Mouse (Mus musculus): ENCODE data around the gene Lrrc28.
A peak's percentile ranks its signal among the peaks of the same experiment; 100 is the strongest.

The Lrrc28 gene

DNA sequence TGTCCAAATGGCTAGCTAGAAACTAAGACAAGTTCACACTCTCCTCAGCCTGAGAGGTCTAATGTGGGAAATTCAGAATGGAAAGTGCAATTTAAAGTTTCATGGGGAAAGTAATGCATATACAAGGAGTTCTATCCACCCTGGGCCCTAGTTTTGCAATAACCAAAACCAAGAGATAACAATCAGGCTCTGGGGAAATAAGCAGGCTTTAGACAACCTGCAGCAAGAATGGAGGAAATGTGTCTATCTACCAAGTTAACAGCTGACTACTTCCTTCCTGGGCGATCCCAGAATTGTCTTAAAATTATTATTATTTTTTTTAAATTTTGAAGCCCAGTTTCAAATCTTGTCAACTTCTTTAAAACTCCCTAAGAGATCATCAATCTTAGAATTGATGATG lies 48.7 kb downstream of the Lrrc28 start:
- no peak for DNase-seq (ENCODE audit: low spot score in 2 of 2)

DNA sequence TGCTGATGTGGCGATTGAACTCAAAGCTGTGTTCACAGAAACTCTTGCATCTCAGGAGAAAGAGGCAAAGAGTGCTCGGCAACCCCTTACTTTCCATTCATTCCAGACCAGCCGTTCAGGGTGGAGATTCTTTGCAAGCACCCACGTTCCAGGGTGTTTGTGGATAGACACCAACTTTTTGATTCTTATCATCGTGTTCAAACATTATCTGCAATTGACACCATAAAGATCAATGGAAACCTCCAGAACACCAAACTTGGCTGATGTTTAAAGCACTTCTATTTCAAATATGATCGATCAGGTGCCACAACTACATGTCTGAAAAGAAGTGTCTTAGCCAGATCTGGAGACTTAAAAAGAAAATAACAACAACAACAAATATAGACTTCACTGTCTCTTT lies 51.2 kb downstream of the Lrrc28 start:
- DNase-seq (ENCODE audit: low spot score in 2 of 2): no peak

DNA sequence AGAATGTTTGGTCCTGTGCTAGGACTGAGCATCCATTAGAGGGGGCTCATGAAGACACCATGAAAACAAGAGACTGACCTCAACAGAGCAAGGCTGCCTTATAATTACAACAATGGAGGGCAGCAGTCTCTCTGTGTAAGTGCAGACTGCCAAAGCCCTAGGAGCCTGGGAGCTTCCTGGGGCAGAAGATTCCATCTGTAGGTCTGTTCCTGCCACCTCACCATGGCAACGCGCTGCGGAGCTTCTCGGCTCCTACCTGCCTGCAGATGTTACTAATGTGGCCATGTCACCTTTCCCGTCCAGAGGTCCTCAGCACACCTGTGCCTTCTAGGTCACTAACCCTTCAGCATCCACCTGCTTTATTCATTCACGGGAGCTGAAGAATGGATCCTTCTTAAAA lies 52.4 kb downstream of the Lrrc28 start:
- no peak for DNase-seq (ENCODE audit: low spot score in 2 of 2)

DNA sequence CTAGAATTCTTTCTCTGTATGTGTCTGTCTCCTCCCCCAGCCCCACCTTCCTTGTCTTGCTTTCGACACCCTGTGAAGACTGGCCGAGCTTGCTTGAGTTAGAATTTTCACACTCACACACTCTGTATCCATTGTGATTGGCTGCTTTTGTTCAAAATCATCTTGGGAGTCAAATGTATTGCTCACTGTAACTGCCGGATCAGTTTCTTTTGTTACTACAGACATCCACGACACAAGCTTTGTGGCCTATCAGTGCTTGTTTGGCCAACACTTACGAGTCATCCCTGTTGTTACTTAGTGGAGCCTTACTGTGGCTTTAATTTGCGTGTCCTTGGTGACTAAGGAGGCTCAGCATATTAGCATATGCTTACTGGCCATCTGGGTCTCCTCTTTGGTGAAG lies 56.3 kb downstream of the Lrrc28 start:
- DNase-seq (ENCODE audit: low spot score in 2 of 2): peak in 1 of 2 experiments; percentile 4

DNA sequence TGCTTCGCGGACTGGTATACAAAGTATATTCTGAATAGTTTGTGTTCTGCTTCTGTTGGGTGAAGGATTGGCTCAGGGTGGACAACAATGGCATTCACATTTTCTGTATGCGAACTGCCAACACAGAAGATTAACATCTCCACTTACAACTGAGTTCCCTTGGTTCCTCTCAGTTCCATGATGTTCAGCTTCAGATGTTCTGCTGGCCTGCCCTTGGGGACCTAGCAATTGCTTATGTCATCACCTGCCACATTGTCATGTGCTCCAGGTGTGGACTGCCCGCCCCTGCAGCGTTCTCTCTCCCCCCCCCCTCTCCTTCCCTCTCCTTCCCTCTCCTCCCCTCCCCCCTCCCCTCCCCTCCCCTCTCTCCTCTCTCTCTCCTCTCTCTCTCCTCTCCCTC lies 58.6 kb downstream of the Lrrc28 start:
- DNase-seq (ENCODE audit: low spot score in 2 of 2): no peak

DNA sequence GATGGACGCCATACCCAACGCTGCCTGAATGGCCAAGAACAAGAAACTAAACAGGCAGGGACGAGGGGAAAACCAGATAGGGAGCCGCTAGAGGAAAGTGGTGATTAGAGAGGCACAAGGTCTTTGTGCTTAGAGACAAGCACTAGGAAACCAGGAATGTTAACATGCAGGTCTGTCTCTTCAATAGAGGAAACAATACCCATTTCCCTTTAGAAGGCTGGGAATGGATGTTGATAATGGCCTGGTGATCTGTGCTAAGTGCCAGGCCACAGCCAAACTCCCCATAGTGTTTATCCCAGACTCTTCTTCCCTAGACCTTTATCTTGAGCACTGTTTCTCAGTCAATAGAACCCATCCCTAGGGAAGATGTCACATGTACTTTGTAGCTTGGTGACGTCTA lies 61.2 kb downstream of the Lrrc28 start:
- DNase-seq (ENCODE audit: low spot score in 2 of 2): no peak

DNA sequence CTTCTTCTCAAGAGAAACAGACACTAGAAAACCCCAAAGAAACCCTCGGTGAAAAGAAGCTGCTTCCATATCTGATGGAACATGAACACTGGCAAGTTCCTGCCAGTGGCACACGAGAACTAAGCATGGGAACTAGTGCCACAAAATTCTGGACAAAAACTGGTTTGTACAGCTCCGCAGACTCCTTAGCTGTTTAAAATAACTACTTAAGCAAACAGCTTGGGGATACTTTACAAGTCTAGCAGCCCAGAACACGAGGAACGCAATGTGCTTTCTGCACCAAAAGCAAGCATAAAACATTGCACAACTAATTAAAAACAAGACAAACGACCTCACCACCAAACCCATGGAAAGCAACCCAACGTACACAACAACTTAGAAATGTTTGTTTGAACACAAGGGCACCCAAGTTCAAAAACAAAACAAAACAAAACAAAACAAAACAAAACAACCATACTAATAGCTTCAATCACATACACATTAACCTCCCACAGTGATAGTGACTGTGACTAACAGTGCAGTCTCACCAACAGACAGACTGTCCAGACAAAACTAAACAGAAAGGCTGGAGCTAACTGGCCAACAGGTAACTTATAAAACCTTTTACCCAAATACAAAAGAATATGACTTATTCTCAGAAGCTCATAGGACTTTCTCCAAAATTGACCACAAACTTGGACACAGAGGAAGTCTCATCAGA lies 66.1 kb downstream of the Lrrc28 start:
- DNase-seq (ENCODE audit: low spot score in 2 of 2): no peak

DNA sequence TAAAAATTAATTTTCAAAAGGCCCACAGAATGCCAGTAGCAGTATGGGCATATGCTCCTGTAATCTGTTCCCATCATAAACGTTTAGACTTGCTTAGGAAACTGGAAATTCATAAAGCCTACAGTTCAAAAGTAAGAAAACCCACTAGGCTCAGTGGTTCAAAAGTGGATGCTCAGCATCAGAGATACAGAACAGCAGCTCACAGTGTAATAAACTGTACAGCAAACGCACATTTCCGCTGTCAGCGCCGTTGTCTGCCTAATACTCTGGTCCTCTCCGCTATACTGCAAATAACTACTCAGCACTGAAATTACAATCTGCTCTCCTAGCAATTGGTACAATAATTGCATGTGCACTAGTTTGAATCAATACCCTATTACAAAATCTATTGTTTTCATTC lies 67.0 kb downstream of the Lrrc28 start:
- no peak for DNase-seq (ENCODE audit: low spot score in 2 of 2)

DNA sequence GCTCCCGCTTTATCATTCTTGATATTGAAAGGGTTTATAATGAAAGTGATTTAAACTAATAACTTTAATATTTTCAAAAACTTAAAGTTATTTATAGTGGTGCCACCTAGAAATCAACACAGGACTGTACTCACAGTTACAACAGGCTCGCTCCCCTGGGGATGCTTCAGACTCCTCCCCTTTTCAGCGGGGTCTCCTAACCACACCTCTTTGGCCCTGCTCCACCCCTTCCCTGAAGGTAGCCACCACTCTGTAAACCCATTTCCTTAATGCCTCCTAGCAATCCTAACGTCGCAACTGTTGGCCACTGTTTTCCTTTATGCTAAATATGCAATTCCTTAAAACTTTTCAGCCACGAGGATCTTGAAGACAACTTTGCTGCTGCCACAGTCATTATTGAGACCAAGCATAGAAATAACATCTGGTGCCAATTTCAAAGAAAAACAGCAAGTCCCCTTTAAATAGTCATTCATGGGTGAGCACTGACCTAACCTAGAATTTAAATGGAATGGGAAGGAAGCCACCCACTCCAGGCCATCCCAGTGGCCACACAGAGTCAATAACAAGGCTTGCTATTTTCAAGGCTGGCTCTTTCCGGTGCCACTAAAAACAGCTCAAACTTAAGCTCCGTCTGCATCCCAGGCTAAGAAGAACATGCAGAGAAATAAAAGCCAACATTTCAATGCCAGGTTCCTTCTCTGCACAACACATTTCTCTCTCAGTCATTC lies 78.4 kb downstream of the Lrrc28 start:
- DNase-seq (ENCODE audit: low spot score in 2 of 2): no peak

DNA sequence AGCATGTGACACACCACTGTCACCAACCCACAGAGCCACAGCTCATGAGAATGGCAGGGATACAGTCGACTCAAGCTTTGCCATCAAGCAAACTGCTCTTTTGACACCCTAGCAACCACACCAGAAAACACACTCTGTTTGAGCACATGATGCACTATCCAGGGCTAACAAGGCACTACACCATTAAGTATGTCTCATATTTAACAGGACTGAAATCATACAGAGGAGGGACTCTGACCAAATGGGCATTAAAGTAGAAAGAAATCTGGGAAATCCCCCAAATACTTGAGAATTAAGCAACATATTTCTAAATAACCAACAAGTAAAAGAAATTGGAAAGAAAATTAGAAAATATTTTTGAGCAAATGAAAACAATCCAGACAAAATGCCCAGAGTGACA lies 79.9 kb downstream of the Lrrc28 start:
- no peak for DNase-seq (ENCODE audit: low spot score in 2 of 2)

DNA sequence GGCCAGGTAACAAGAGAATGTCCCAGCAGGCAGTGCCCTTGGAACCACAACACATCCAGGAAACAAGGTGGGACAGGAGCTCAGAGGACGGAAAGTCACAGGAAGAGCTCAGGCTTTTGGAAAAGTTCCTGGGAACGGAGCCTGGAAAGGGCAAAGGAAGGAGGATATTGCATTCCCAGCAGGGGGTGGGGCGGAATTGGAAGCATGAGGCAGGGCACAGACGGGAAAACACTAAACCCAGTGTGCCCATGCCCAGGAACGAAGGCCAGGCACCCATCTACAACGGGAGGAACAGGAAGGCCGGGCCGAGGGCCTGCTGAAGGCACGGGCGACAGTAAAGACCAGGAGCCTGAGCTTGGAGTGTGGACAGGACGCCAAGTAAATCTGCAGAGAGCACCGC lies 82.9 kb downstream of the Lrrc28 start:
- DNase-seq (ENCODE audit: low spot score in 2 of 2): no peak

DNA sequence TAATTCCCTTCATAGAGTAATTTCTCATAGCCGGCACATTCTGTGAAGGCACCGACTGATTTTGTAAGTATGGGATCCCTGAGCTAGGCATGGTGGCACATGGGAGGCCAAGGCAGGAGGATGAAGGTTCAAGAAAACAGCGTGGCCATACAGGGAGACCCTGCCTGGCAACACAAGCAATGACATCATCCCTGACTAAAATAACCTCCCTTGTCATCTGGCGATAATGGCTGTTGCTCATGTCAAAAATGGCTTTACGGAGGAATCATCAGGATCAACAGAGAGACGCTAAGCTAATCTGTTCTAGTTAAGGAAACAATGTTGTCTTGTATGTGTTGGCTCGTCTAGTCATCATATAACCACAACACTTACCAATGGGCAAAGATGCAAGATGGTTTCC lies 85.6 kb downstream of the Lrrc28 start:
- DNase-seq (ENCODE audit: low spot score in 2 of 2): no peak

DNA sequence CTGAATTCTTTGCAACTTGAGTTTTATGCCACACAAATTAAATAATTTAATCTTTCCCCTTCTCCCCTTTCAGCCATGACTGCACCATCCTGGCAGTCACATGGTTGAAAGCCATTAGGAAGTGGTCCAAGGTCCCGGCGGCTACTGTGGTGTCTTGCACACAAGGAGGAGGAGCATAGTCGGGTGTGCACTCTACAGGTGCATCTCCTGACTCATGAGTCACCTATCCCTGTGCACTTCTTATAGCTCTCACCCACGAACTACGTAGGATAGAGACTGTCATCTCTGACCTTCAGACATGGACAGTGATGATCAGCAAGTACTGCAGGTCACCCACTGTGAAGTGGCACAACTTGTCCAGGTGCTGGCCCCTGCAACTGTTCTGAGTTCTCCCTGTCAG lies 86.8 kb downstream of the Lrrc28 start:
- DNase-seq (ENCODE audit: low spot score in 2 of 2): no peak

DNA sequence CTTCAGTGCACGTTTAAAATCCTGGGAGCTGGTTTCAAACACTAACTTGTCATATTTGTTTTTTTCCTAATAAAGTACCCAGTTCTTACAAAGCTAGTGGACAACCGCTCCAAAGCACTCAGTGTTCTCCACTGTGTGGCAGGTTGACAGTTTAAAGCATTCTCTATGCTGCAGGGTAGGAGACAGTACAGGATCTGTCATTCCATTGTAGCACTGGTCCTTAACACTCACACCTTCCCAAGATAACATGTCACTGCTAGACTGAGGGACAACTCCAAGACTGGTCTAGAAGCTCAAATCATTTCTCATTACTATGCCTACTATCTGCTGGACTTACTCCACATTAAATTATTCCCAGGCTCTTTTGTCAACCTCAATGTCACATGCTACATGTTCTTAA lies 90.2 kb downstream of the Lrrc28 start:
- no peak for DNase-seq (ENCODE audit: low spot score in 2 of 2)

DNA sequence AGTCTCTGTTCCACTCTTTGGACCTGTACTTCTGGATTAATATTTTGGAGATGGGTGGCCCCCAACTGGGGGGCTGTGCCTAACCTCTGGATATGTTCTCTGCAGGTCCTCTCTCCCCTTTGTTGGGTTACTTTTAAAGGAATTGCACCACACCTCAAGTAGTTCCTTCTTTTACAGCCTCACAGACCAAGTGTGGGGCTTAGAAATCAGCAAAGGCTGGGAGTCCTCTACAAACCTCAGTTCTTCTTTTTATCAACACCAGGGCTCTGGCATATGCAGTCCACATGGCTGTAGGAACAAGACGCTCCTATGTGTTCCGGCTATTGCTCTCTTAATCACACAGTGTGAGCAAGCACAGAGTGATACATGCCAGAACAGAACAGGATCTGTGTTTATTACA lies 93.8 kb downstream of the Lrrc28 start:
- no peak for DNase-seq (ENCODE audit: low spot score in 2 of 2)

DNA sequence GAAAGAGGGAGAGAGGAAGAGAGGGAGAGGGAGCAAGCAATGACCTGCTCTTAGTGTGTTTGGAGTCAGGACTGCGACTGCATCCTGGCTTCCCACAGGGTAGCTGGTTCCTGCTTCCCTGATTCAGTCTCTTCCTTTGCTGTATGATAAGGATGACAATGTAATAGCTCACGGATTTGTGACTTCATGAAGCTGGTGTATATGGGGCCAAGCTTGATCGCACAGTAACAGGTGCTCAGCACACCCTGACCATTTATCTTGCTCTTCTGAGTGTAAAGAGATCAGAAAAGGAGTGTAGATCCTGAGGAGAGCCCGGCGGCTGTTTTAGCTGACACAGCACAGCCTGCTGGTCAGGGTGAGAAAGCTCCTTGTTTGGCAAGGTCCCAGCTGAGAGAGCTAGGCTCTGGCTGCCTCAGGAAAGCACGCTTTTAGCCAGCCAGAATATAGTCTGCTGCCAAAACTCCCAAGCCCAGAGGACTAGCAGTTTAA lies 96.0 kb downstream of the Lrrc28 start:
- DNase-seq (ENCODE audit: low spot score in 2 of 2): peak; percentile 35 to 45

DNA sequence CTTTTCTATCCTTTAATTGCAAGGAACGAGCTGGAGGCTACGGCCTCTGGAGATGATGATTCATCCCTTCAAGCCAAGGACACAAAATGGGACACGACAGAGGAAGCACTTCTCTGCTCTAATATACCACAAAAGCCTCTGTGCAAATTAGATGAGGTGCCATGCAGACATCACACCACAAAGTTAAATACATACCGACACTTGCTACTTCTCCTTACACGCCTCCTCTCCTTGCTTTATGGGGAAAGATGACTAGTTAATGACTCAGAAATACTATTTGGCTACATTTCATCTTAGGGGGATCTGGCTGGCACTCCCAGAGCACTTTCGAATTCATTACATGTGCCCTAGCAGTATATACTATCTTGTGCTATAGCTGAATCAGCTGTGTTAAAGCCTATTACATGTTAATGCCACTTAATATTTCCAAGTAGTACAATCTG lies 96.4 kb downstream of the Lrrc28 start:
- DNase-seq (ENCODE audit: low spot score in 2 of 2): no peak

DNA sequence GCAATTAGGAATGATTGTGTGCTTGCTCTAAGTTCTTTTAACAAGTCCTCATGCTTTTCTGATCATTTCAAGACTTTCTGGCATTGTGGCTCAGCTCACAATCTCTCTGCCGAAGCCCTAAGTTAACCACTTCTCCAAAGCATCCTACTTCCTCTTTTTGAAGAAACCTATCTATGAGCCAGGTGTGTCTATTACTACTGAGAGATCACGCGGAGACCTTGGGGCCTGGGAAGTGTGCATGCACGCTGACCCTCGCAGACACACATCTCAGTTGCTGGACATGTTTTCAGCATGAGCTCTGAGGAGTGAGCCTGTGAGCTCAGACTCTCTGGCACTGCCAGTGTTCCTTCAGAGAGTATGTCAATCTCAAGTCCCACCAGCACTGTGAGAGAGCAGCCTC lies 98.8 kb downstream of the Lrrc28 start:
- DNase-seq (ENCODE audit: low spot score in 2 of 2): peak in 1 of 2 experiments; percentile 40

DNA sequence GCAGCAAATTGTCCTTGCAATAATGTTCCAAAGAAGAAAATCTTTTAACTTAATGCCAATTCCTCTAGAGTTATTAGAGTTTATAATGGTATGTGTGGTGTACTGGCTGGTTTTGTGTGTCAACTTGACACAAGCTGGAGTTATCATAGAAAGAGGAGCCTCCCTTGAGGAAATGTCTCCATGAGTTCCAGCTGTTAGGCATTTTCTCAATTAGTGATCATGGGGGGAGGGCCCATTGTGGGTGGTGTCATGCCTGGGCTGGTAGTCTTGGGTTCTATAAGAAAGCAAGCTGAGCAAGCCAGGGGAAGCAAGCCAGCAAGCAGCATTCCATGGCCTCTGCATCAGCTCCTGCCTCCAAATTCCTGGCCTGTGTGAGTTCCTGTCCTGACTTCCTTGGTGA lies 100.5 kb downstream of the Lrrc28 start:
- DNase-seq (ENCODE audit: low spot score in 2 of 2): no peak

DNA sequence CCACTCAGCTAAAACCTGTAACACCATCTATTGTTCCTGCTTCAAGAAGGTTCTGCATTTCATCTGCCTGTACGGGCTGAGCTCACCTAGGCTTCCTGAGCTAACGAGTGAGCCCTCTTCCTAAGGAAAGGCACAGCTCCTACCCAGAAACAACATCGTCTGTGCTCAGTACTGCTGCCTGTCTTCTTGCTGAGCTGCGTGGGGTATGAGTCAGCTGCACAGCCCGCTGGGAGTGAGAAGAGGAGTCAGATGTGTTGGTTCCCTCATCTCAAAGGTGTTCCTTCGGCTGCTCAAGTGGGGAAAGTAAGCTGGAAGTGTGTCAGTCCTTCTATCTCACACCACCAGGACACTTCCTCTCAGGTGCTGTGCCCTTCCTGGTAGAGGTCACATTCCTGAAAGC lies 101.4 kb downstream of the Lrrc28 start:
- DNase-seq (ENCODE audit: low spot score in 2 of 2): no peak

DNA sequence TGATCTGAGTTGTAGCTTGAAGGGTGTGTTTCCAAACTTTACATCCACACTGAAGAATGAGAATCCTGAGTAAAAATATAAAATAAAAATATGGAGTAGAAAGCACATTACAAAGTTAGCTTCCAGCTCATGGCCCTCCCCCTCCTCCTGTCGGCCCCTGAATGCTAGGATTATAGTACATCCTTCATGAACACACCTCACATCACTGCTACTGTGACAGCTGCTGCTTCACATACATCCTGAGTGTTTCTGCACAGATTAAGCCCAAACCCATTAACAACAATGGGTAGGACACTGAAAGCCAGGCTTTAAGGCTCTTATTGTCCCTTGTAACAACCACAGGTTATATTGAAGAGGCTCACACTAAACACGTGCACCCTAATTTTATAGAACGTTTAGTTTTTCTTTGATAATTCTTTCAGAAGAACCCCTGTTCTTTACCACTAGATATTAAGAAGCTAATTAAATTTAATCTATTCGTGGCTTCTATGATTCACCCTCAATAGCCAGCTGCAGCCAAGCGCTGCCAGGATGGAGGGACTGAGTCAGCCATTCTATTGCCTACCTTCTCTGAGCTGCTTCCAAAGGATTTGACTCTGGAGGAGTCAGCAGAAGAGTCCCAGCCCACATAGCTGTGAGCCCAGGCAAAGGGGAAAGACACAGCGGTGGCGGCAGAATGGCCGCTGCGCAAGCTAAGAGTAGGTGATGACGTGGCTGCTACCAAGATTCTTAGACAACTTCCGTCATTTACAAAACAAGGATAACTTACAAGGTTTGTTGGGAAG lies 108.3 kb downstream of the Lrrc28 start:
- no peak for DNase-seq (ENCODE audit: low spot score in 2 of 2)

DNA sequence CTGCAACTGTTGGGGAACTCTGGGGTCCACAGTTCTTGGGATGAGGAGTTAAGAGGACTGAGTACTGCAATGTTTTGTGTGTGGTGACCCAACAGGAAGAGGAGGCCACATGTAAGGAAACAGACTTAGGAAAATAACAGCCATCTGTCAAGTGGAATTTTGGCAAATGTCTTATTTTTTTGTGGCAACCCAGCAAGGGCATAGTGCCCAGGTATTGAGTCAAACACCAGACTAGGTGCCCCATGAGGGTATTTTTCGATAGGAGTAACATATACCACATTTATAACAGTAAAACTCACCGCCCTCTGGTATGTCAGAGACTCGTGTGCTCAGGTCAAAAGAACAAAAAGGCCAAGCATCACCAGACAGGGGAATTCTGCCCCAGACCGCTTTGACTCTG lies 109.1 kb downstream of the Lrrc28 start:
- DNase-seq (ENCODE audit: low spot score in 2 of 2): no peak

DNA sequence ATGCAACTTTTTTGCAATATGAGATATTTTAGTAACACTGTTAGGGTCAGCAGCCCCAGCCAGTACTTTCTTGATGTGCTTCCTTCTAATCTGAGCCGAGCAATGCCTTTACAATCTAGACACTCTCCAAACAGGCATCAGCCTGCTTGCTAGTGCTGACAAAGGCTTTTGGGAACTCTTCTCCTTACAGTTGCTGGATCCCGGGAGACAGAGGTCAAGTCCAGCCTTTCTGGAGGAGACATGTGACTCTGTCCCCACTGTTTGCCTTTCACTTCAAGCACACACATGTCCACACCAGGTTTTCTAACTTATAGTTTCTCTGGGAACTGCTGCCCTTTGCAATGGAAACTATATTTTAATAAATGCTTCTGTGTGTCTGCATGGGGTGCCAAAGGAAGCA lies 114.1 kb downstream of the Lrrc28 start:
- DNase-seq (ENCODE audit: low spot score in 2 of 2): no peak

Data from natural killer cell, adult 2 months (primary cell).